Mouse (Mus musculus) left cerebral cortex, postnatal 14 days (tissue): Measurements from ENCODE around the gene Selenon. TPM values are rescaled to one million over a fixed set of nuclear protein-coding genes. Genes with fewer than 3 reads are reported as not detected.
"Not testable (repeated sequence)": the region's sequence is repeated elsewhere in the genome, so short reads cannot be mapped to it uniquely, and the experiment has no call there.

Experiments used
- DNase-seq, 2 experiments: peaks; one replicate each; pipeline ENCODE4 v3.0.0; 2021 to 2022; ENCODE audit warnings: low spot score in 2 of 2, mixed read lengths in 1 of 2
- intact Hi-C: fragments of 180-260 bp; cut with DNase I; formaldehyde crosslinking; loops from one replicate; pipeline ENCODE4 v1.15.1; 2025
- total RNA-seq, 2 experiments: library from RNA; stranded (reverse); gene quantifications; 2 replicates each; pipeline ENCODE4 v1.2.3; 2021

Gene Selenon
- total RNA-seq, 2 experiments from 2014 or later = 19.2 to 20.1 TPM

- intact Hi-C loops = no loop called here
- DNase-seq = peak in 1 of 2 experiments; percentile 43
Measured at GRCm38 (mm10) chr4:134518541-134518940, 33.4 kb downstream of the Selenon start.

GRCm38 (mm10) chr4:134517719-134518118 is 34.2 kb downstream of the Selenon start:
- DNase-seq = peak in 1 of 2 experiments; percentile 46
- intact Hi-C loops = no loop called here

- intact Hi-C loops = no loop called here
Measured at GRCm38 (mm10) chr4:134516981-134517380, 35.0 kb downstream of the Selenon start.

GRCm38 (mm10) chr4:134515614-134516013 is 36.4 kb downstream of the Selenon start:
- no peak for DNase-seq
- intact Hi-C loops = no loop called here

More at GRCm38 (mm10) chr4:134516981-134517380, 35.0 kb downstream of the Selenon start:
- DNase-seq = peak; percentile 57 to 68

GRCm38 (mm10) chr4:134514309-134514930 is 37.5 kb downstream of the Selenon start:
- intact Hi-C loops = no loop called here
- DNase-seq = no peak

- intact Hi-C loops = no loop called here
- peak; percentile 64 to 66 for DNase-seq
Measured at GRCm38 (mm10) chr4:134512798-134513197, 39.2 kb downstream of the Selenon start.

GRCm38 (mm10) chr4:134511730-134512129 is 40.2 kb downstream of the Selenon start:
- intact Hi-C loops = no loop called here
- DNase-seq = no peak

- DNase-seq = peak; percentile 82 to 87
- intact Hi-C loops = no loop called here
Measured at GRCm38 (mm10) chr4:134510845-134511411, 41.0 kb downstream of the Selenon start, which contains the start of gene Aunip. Gene Aunip, plus strand, starts transcription at chr4:134510999.

- intact Hi-C loops = no loop called here
- no peak for DNase-seq
Measured at GRCm38 (mm10) chr4:134510396-134510795, 41.6 kb downstream of the Selenon start.

GRCm38 (mm10) chr4:134506713-134507112 is 45.3 kb downstream of the Selenon start:
- no peak for DNase-seq
- intact Hi-C loops = no loop called here

- intact Hi-C loops = no loop called here
- DNase-seq = no peak
Measured at GRCm38 (mm10) chr4:134505966-134506594, 45.9 kb downstream of the Selenon start.

GRCm38 (mm10) chr4:134505303-134505789 is 46.6 kb downstream of the Selenon start:
- intact Hi-C loops = no loop called here
- no peak for DNase-seq

GRCm38 (mm10) chr4:134503686-134504357 is 48.1 kb downstream of the Selenon start:
- intact Hi-C loops = no loop called here
- DNase-seq = no peak

- intact Hi-C loops = no loop called here
- no peak for DNase-seq
Measured at GRCm38 (mm10) chr4:134501095-134501494, 50.9 kb downstream of the Selenon start.

GRCm38 (mm10) chr4:134498983-134499382 is 53.0 kb downstream of the Selenon start:
- DNase-seq, intact Hi-C loops: not testable (repeated sequence)

GRCm38 (mm10) chr4:134497986-134498731 is 53.8 kb downstream of the Selenon start:
- DNase-seq = peak in 1 of 2 experiments; percentile 47

GRCm38 (mm10) chr4:134497223-134497622 is 54.7 kb downstream of the Selenon start:
- no peak for DNase-seq
- intact Hi-C loops = no loop called here

More at GRCm38 (mm10) chr4:134497986-134498731, 53.8 kb downstream of the Selenon start:
- intact Hi-C loops = no loop called here

- intact Hi-C loops = no loop called here
- DNase-seq = peak; percentile 71 to 73
Measured at GRCm38 (mm10) chr4:134496595-134497210, 55.3 kb downstream of the Selenon start, which contains the start of gene Paqr7. Gene Paqr7, plus strand, starts transcription at chr4:134496697.

- no peak for DNase-seq
- intact Hi-C loops = no loop called here
Measured at GRCm38 (mm10) chr4:134495546-134495923, 56.4 kb downstream of the Selenon start.
